Mouse (Mus musculus) megakaryocyte, embryonic 14.5 days (primary cell): ENCODE results near the gene Ank3.

Experiments
- FLI1 ChIP-seq: IDR thresholded peaks from 2 replicates; pipeline ENCODE4 v1.6.1; 2012; ENCODE audit warnings: low read length, inconsistent platforms, mixed read lengths
- GATA1 ChIP-seq: IDR thresholded peaks from 3 replicates; pipeline ENCODE4 v1.6.1; 2012; ENCODE audit warnings: mixed read lengths, low read length, inconsistent platforms, borderline replicate concordance

GRCm38 (mm10) chr10:69862829-69863228 is 464.3 kb downstream of the Ank3 start:
- TF ChIP-seq GATA1 = no peak
- TF ChIP-seq FLI1 = no peak
